Mouse (Mus musculus) embryonic facial prominence, embryonic 15.5 days (tissue): Measurements from ENCODE around the gene Klf13. TPM values are rescaled to one million over a fixed set of nuclear protein-coding genes. Genes with fewer than 3 reads are reported as not detected.

Experiments used
- ATAC-seq: fragments of 200-750 bp; cut with Nextera tagmentation; 2 replicates; pipeline ENCODE4 v1.8.0; 2017; ENCODE audit warnings: low read depth, moderate TSS enrichment; ENCODE audit not compliant: insufficient number of reproducible peaks, low FRiP score, low TSS enrichment
- H3K27ac ChIP-seq: fragments of 300-500 bp; sonication (generic); replicated peaks from 2 replicates; pipeline ENCODE4 v1.5.1; 2015; ENCODE audit warnings: mild to moderate bottlenecking, inconsistent platforms
- H3K27me3 ChIP-seq: fragments of 300-500 bp; sonication (generic); 2 replicates; pipeline ENCODE4 v1.6.1; 2015; ENCODE audit warnings: inconsistent platforms
- H3K36me3 ChIP-seq: fragments of 300-500 bp; sonication (generic); 2 replicates; pipeline ENCODE4 v1.6.1; 2015; ENCODE audit warnings: mild to moderate bottlenecking, inconsistent platforms
- H3K4me1 ChIP-seq: fragments of 300-500 bp; sonication (generic); 2 replicates; pipeline ENCODE4 v1.6.1; 2015; ENCODE audit warnings: inconsistent platforms
- H3K4me2 ChIP-seq: fragments of 300-500 bp; sonication (generic); replicated peaks from 2 replicates; pipeline ENCODE4 v1.6.1; 2015; ENCODE audit warnings: mild to moderate bottlenecking, inconsistent platforms
- H3K4me3 ChIP-seq: fragments of 300-500 bp; sonication (generic); replicated peaks from 2 replicates; pipeline ENCODE4 v1.5.1; 2015; ENCODE audit warnings: mild to moderate bottlenecking, inconsistent platforms
- H3K9ac ChIP-seq: fragments of 300-500 bp; sonication (generic); 2 replicates; pipeline ENCODE4 v1.6.1; 2015; ENCODE audit warnings: inconsistent platforms
- H3K9me3 ChIP-seq: fragments of 300-500 bp; sonication (generic); replicated peaks from 2 replicates; pipeline ENCODE4 v1.6.1; 2016; ENCODE audit warnings: inconsistent platforms
- WGBS: fragments of 180-500 bp; shearing (Covaris S2); methylation state at CpG from one replicate; pipeline ENCODE4 v1.1.7; 2015; 5-methylcytosine and 5-hydroxymethylcytosine counted together
- polyA plus RNA-seq: library from polyadenylated mRNA; unstranded; fragments of >200 nt; fragmentation: Nextera tagmentation; extraction: Ambion mirVana; gene quantifications from 2 replicates; pipeline ENCODE4 v1.2.1, GENCODE M21; 2015

Gene Klf13
- polyA plus RNA-seq, 1 experiment from 2014 or later, result 39.9 TPM

DNA sequence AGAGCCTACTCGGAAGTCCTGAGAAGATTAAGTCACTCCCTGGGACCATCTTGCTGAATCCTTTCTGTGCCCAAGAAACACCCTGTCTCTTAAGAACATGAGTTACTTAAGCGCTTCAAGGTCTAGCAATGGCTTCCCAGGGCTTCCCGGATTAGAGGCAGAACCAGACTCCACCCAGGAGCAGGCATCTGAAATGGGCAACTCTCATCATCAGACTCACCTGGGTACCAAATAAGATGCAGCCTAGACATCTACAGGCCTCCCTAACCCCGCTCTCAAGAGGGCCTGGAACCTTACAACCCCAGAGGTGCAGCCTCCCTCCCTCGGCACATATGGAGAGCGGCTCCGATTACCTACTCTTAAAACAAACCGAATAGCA, 2.9 kb downstream of the Klf13 start:
- ATAC-seq, result no peak
- WGBS, result 18% methylated on average over 8 of the region's 8 CpGs
- Histone ChIP-seq H3K9me3 (no peaks in the 10 kb centered on the region), H3K9ac (peak overlapping the region; percentile 28; the same call in 1 of the 2 replicates), H3K36me3 (no peaks in the 10 kb centered on the region), H3K27me3 (no peaks in the 10 kb centered on the region), H3K27ac (peak overlapping the region; percentile 99), H3K4me2 (peak overlapping the region; percentile 91), H3K4me1 (peaks cover 32% of the 10 kb centered on the region), H3K4me3 (peak overlapping the region; percentile 83)

- no peak for ATAC-seq
- Histone ChIP-seq H3K27ac (no peak overlapping the region), H3K9me3 (no peaks in the 10 kb centered on the region), H3K4me2 (no peak overlapping the region), H3K4me3 (no peak overlapping the region), H3K27me3 (no peaks in the 10 kb centered on the region), H3K9ac (no peak overlapping the region), H3K36me3 (no peaks in the 10 kb centered on the region), H3K4me1 (peaks cover 23% of the 10 kb centered on the region)
- WGBS, result 53% methylated on average over 1 of the region's 1 CpGs
Observed at GRCm38 (mm10) chr7:63934530-63934929, 4.2 kb downstream of the Klf13 start.

DNA sequence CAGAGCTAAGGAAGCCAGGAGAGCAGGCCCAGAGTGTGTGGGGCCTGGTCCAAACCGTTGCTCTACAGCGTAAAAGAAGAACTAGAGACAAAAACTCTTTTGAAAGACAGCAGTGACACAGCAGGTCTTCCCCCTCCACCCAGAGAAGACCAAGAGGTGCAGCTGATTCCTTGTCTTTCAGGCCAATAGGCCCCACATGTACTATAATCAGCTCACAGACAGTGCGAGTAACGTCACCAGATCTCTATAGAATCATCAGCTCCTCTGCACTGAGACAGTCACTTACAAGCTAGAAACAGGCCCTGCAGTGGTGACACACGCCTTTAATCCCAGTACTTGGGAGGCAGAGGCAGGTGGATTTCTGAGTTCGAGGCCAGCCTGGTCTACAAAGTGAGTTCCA, 4.8 kb downstream of the Klf13 start:
- Histone ChIP-seq H3K9me3 (no peaks in the 10 kb centered on the region), H3K27ac (no peak overlapping the region), H3K4me3 (no peak overlapping the region), H3K4me1 (peaks cover 20% of the 10 kb centered on the region), H3K9ac (no peak overlapping the region), H3K27me3 (no peaks in the 10 kb centered on the region), H3K4me2 (no peak overlapping the region), H3K36me3 (no peaks in the 10 kb centered on the region)
- no peak for ATAC-seq
- 86% methylated on average over 6 of the region's 6 CpGs for WGBS

DNA sequence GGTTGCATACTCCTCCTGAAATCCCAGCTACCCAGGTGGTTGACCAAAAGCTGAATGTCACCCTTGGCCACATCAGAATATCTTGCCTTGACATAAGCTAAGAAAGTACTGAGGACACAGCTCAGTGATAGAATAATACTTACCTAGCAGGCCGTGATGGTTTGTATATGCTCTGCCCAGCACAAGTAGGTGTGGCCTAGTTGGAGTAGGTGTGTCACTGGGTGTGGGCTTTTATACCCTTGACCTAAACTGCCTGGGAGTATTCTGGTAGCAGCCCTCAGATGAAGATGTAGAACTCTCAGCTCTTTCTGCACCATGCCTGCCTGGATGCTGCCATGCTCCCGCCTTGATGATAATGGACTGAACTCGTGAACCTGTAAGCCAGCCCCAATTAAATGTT, 6.3 kb downstream of the Klf13 start:
- H3K36me3 ChIP-seq, result no peaks in the 10 kb centered on the region
- peaks cover 21% of the 10 kb centered on the region for H3K4me1 ChIP-seq
- no peaks in the 10 kb centered on the region for H3K9me3 ChIP-seq
- ATAC-seq, result no peak
- H3K4me2 ChIP-seq, result no peak overlapping the region
- H3K9ac ChIP-seq, result no peak overlapping the region
- no peak overlapping the region for H3K27ac ChIP-seq
- no peaks in the 10 kb centered on the region for H3K27me3 ChIP-seq
- H3K4me3 ChIP-seq, result no peak overlapping the region
- 83% methylated on average over 3 of the region's 3 CpGs for WGBS

DNA sequence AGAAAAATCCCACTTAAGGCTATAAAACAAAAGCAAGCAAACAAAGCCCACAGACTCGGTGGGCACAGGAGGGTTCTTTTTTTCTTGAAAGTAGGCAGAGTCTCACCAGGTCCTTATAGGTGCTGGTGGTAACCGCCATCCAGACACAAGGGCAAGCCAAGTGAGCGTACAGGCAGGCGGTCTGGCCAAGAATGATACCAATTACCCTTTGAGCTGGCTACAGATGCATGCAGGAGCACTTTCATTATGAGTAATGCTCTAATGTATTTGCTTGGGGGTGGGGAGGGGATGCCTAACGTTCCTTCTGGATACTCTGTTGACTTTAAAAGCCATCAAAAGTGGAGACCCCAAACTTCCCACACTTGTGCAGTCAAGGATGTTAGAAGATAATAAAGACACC, 7.9 kb downstream of the Klf13 start:
- Histone ChIP-seq H3K27ac (no peak overlapping the region), H3K4me1 (peaks cover 30% of the 10 kb centered on the region), H3K36me3 (no peaks in the 10 kb centered on the region), H3K4me2 (no peak overlapping the region), H3K9me3 (no peaks in the 10 kb centered on the region), H3K27me3 (no peaks in the 10 kb centered on the region), H3K4me3 (no peak overlapping the region), H3K9ac (no peak overlapping the region)
- ATAC-seq, result no peak
- WGBS, result 80% methylated on average over 5 of the region's 5 CpGs

- H3K9me3 ChIP-seq, result no peaks in the 10 kb centered on the region
- no peak for ATAC-seq
- H3K27ac ChIP-seq, result no peak overlapping the region
- H3K27me3 ChIP-seq, result no peaks in the 10 kb centered on the region
- peaks cover 29% of the 10 kb centered on the region for H3K4me1 ChIP-seq
- no peak overlapping the region for H3K4me2 ChIP-seq
- 91% methylated on average over 3 of the region's 3 CpGs for WGBS
- H3K36me3 ChIP-seq, result no peaks in the 10 kb centered on the region
- no peak overlapping the region for H3K9ac ChIP-seq
- no peak overlapping the region for H3K4me3 ChIP-seq
Observed at GRCm38 (mm10) chr7:63930132-63930531, 8.6 kb downstream of the Klf13 start.

GRCm38 (mm10) chr7:63929080-63929479, 9.6 kb downstream of the Klf13 start:
- H3K36me3 ChIP-seq, result no peaks in the 10 kb centered on the region
- H3K4me3 ChIP-seq, result no peak overlapping the region
- H3K9ac ChIP-seq, result no peak overlapping the region
- no peak overlapping the region for H3K27ac ChIP-seq
- no peaks in the 10 kb centered on the region for H3K27me3 ChIP-seq
- no peak overlapping the region for H3K4me2 ChIP-seq
- peaks cover 31% of the 10 kb centered on the region for H3K4me1 ChIP-seq
- 85% methylated on average over 3 of the region's 4 CpGs for WGBS
- ATAC-seq, result no peak
- no peaks in the 10 kb centered on the region for H3K9me3 ChIP-seq

DNA sequence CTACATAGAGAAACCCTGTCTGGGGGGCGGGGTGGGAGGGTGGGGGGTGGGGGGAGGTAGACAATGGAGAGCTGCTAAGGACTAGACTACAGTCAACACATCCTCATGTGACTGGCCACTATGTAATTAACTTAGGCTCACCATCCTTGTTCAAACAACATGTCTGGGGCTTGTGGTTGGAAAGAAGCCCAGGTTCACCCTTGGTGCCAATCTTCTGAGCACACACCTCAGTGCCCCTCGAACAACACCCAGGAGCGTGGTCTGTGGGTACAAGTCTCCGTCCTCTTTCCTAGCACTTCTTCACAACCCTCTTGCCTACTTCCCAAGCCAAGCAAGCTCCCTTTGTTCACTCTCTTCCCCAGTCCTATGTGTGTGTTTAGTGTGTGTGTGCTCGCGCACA, 11.6 kb downstream of the Klf13 start:
- Histone ChIP-seq H3K27me3 (no peaks in the 10 kb centered on the region), H3K4me3 (no peak overlapping the region), H3K4me2 (no peak overlapping the region), H3K9me3 (no peaks in the 10 kb centered on the region), H3K4me1 (peaks cover 40% of the 10 kb centered on the region), H3K36me3 (no peaks in the 10 kb centered on the region), H3K27ac (peak overlapping the region; percentile 7; the same call in 1 of the 2 replicates), H3K9ac (no peak overlapping the region)
- WGBS, result 91% methylated on average over 6 of the region's 6 CpGs
- ATAC-seq, result no peak

DNA sequence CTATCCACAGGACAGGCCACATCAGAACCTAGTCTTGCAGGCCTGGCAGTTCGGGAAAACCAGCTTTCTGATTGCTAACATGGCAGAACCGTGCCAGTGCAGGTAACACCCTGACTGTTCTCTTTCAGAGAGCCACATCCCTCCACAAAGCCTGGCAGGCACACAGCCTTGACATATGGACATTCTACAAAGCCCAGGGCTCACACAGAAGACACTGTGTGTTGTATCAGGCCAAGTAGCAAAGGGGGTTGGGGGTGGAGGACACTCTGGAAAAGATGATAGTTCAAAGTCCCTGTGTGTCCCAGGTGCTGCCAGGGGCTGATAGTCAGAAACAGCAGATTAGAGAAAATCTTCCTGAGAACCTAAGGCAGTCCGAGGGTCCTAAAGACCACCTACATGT, 12.2 kb downstream of the Klf13 start:
- Histone ChIP-seq H3K4me3 (no peak overlapping the region), H3K4me2 (no peak overlapping the region), H3K9ac (no peak overlapping the region), H3K27ac (peak overlapping the region; percentile 76), H3K9me3 (no peaks in the 10 kb centered on the region), H3K36me3 (no peaks in the 10 kb centered on the region), H3K27me3 (no peaks in the 10 kb centered on the region), H3K4me1 (peaks cover 44% of the 10 kb centered on the region)
- no peak for ATAC-seq
- 74% methylated on average over 3 of the region's 3 CpGs for WGBS

- H3K36me3 ChIP-seq, result no peaks in the 10 kb centered on the region
- H3K27me3 ChIP-seq, result no peaks in the 10 kb centered on the region
- no peak overlapping the region for H3K9ac ChIP-seq
- peak; percentile 22; the same call in 1 of the 2 replicates for ATAC-seq
- no peak overlapping the region for H3K4me3 ChIP-seq
- no peaks in the 10 kb centered on the region for H3K9me3 ChIP-seq
- H3K4me1 ChIP-seq, result peaks cover 48% of the 10 kb centered on the region
- WGBS, result 47% methylated on average over 14 of the region's 14 CpGs
- H3K4me2 ChIP-seq, result peak overlapping the region; percentile 29
- peak overlapping the region; percentile 76 for H3K27ac ChIP-seq
Observed at GRCm38 (mm10) chr7:63925413-63926360, 13.0 kb downstream of the Klf13 start.

DNA sequence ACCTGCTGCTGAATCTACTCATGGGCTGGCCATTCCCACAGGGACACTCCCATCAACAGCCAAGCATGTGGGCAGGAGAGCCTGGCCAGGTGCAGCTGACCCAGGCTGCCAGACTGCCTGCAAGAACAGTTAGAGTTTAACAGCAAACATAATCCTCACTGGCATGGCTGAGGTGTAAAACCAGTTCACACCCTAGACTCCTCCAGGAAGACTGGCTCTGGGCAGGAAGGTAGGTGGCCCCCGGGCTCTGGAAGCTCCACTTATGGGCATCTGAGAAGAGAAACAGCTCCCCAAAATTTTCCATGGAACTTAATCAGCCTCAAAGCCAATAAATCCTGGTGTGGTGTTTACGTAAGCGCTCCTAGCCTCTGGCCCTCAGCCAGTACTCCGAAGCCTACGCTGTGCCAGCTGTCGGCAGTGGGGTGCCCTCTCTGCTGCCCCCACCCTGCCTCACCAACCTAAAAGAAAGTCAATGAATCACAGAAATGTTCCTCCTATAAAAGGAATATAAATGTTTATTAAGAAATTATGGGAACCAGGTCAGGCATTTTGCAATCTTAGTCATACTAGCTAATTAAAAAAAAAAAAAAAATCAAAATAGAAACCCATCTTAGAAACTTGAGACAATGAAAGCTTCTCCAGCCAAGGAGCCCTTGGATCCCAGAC, 13.8 kb downstream of the Klf13 start:
- peaks cover 49% of the 10 kb centered on the region for H3K4me1 ChIP-seq
- H3K9me3 ChIP-seq, result no peaks in the 10 kb centered on the region
- peak overlapping the region; percentile 29 for H3K4me2 ChIP-seq
- no peak overlapping the region for H3K4me3 ChIP-seq
- WGBS, result 34% methylated on average over 6 of the region's 6 CpGs
- H3K36me3 ChIP-seq, result no peaks in the 10 kb centered on the region
- H3K27ac ChIP-seq, result peak overlapping the region; percentile 78
- 0 out of 2 replicates have a peak, but pooled peaks have one; percentile 51 for ATAC-seq
- H3K9ac ChIP-seq, result no peak overlapping the region
- no peaks in the 10 kb centered on the region for H3K27me3 ChIP-seq
